Mouse (Mus musculus) heart, embryonic 14.5 days (tissue): ENCODE measurements around the gene Gm47289. TPM values are rescaled to one million over a fixed set of nuclear protein-coding genes. Genes with fewer than 3 reads are reported as not detected.

Experiments used
- ATAC-seq: fragments of 200-750 bp; cut with Nextera tagmentation; 2 replicates; pipeline ENCODE4 v1.8.0; 2017; ENCODE audit warnings: low read depth, moderate TSS enrichment; ENCODE audit not compliant: insufficient number of reproducible peaks, insufficient read depth, low FRiP score
- H3K27ac ChIP-seq, 2 experiments: fragments of 200-500 bp in 1 of 2; fragments of 300-500 bp in 1 of 2; sonication (generic) in 1 of 2; replicated peaks in 1 of 2; 2 replicates each; pipeline ENCODE4 v1.5.1; 2012 to 2014; ENCODE audit warnings: low read depth in 2 of 2, low read length in 2 of 2, control low read depth in 1 of 2, mild to moderate bottlenecking in 1 of 2, mixed read lengths in 1 of 2; ENCODE audit not compliant: control insufficient read depth in 1 of 2, insufficient read depth in 1 of 2
- H3K27me3 ChIP-seq: fragments of 300-500 bp; sonication (generic); 2 replicates; pipeline ENCODE4 v1.6.1; 2014; ENCODE audit warnings: mild to moderate bottlenecking, low read length, control low read depth; ENCODE audit not compliant: control insufficient read depth, insufficient read depth
- H3K36me3 ChIP-seq: fragments of 300-500 bp; sonication (generic); 2 replicates; pipeline ENCODE4 v1.6.1; 2014; ENCODE audit warnings: mild to moderate bottlenecking, control low read depth, low read length, mixed read lengths; ENCODE audit not compliant: control insufficient read depth, insufficient read depth
- H3K4me1 ChIP-seq, 2 experiments: fragments of 200-500 bp in 1 of 2; fragments of 300-500 bp in 1 of 2; sonication (generic) in 1 of 2; 2 replicates each; pipeline ENCODE4 v1.6.1; 2012 to 2014; ENCODE audit warnings: low read length in 2 of 2, control low read depth in 1 of 2, mixed read lengths in 1 of 2; ENCODE audit not compliant: control insufficient read depth in 2 of 2, insufficient read depth in 2 of 2
- H3K4me2 ChIP-seq: fragments of 300-500 bp; sonication (generic); 2 replicates; pipeline ENCODE4 v1.6.1; 2014; ENCODE audit warnings: mild to moderate bottlenecking, low read length
- H3K4me3 ChIP-seq, 2 experiments: fragments of 200-500 bp in 1 of 2; fragments of 300-500 bp in 1 of 2; sonication (generic) in 1 of 2; 2 replicates each; pipeline ENCODE4 v1.5.1; 2012 to 2014; ENCODE audit warnings: low read length in 2 of 2, mild to moderate bottlenecking in 2 of 2, control low read depth in 1 of 2, low read depth in 1 of 2, moderate library complexity in 1 of 2; ENCODE audit not compliant: control insufficient read depth in 1 of 2, insufficient read depth in 1 of 2
- H3K9ac ChIP-seq: fragments of 300-500 bp; sonication (generic); 2 replicates; pipeline ENCODE4 v1.6.1; 2014; ENCODE audit warnings: mild to moderate bottlenecking, low read length
- H3K9me3 ChIP-seq: fragments of 300-500 bp; sonication (generic); 2 replicates; pipeline ENCODE4 v1.6.1; 2016; ENCODE audit warnings: low read length, control low read depth; ENCODE audit not compliant: control insufficient read depth
- WGBS: fragments of 180-500 bp; shearing (Covaris S2); extraction: QIAGEN DNeasy Blood & Tissue Kit; methylation state at CpG from one replicate; pipeline ENCODE4 v1.1.7; 2014; 5-methylcytosine and 5-hydroxymethylcytosine counted together
- polyA plus RNA-seq: library from polyadenylated mRNA; unstranded; fragments of >200 nt; fragmentation: Nextera tagmentation; extraction: Ambion mirVana; gene quantifications from 2 replicates; pipeline ENCODE4 v1.2.1, GENCODE M21; 2014

The Gm47289 gene
- polyA plus RNA-seq, 1 experiment from 2014 or later, result not detected

- no peak overlapping the region for H3K27ac ChIP-seq
- H3K4me1 ChIP-seq, result no peaks in the 10 kb centered on the region
- peaks cover 10% of the 10 kb centered on the region for H3K27me3 ChIP-seq
- H3K4me3 ChIP-seq, result no peak overlapping the region
- H3K9ac ChIP-seq, result no peak overlapping the region
- no peak overlapping the region for H3K4me2 ChIP-seq
- no peaks in the 10 kb centered on the region for H3K36me3 ChIP-seq
- ATAC-seq, result no peak
- WGBS, result 86% methylated on average over 3 of the region's 3 CpGs
- H3K9me3 ChIP-seq, result no peaks in the 10 kb centered on the region
These were observed 1.7 kb downstream of the Gm47289 start for GRCm38 (mm10) chr9:119160689-119161088.

- no peak overlapping the region for H3K9ac ChIP-seq
- no peaks in the 10 kb centered on the region for H3K36me3 ChIP-seq
- H3K9me3 ChIP-seq, result no peaks in the 10 kb centered on the region
- no peaks in the 10 kb centered on the region for H3K27me3 ChIP-seq
- H3K4me2 ChIP-seq, result no peak overlapping the region
- 77% methylated on average over 7 of the region's 7 CpGs for WGBS
- H3K4me3 ChIP-seq, result no peak overlapping the region
- no peaks in the 10 kb centered on the region for H3K4me1 ChIP-seq
- H3K27ac ChIP-seq, result no peak overlapping the region
- no peak for ATAC-seq
These were observed 5.8 kb downstream of the Gm47289 start for GRCm38 (mm10) chr9:119164743-119165142.

DNA sequence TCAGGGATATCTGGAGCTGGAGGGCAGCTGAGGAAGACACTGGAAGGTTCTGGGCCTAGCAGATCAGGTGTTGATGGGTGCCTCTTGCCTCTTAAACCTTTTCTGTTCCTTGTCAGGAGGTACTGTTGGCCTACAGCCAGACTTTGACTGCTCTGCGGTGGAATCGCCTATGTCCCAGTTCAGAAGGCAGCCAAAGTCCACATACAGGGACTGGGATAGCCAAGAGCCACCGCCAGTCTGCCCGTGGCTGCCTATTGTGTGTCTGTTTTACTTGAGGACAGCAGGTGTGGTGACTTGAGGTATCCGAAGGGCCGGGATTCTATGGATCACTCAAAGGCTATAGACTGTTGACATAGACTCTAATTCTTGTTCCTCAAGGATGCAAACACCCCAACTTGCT is 6.6 kb downstream of the Gm47289 start:
- no peaks in the 10 kb centered on the region for H3K9me3 ChIP-seq
- H3K27ac ChIP-seq, result no peak overlapping the region
- no peaks in the 10 kb centered on the region for H3K27me3 ChIP-seq
- WGBS, result 78% methylated on average over 6 of the region's 6 CpGs
- H3K4me3 ChIP-seq, result no peak overlapping the region
- ATAC-seq, result no peak
- H3K9ac ChIP-seq, result no peak overlapping the region
- H3K4me1 ChIP-seq, result no peaks in the 10 kb centered on the region
- no peaks in the 10 kb centered on the region for H3K36me3 ChIP-seq
- no peak overlapping the region for H3K4me2 ChIP-seq

DNA sequence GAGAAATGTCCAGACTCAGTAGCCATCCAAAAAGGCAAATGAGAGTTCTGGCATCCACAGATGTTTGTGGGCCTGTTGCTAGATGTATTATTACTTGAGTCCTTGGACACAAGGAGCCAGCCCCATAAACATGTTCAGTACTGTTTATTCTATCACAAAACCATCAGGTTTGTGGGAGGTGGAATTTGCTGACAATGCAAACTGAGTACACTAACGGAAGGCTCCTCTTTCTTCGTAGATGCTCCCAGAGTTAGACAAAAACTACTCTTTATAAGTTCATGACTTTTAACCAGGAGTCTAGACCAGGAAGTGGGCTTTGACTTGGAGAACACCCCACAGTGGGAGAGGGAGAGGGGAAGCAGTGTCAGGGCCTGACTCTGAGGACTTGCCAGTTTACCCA is 8.6 kb downstream of the Gm47289 start:
- no peak overlapping the region for H3K27ac ChIP-seq
- no peak overlapping the region for H3K4me3 ChIP-seq
- H3K9me3 ChIP-seq, result no peaks in the 10 kb centered on the region
- no peak overlapping the region for H3K9ac ChIP-seq
- no peaks in the 10 kb centered on the region for H3K4me1 ChIP-seq
- H3K36me3 ChIP-seq, result no peaks in the 10 kb centered on the region
- H3K4me2 ChIP-seq, result no peak overlapping the region
- WGBS, result 94% methylated on average over 2 of the region's 2 CpGs
- ATAC-seq, result no peak
- no peaks in the 10 kb centered on the region for H3K27me3 ChIP-seq

DNA sequence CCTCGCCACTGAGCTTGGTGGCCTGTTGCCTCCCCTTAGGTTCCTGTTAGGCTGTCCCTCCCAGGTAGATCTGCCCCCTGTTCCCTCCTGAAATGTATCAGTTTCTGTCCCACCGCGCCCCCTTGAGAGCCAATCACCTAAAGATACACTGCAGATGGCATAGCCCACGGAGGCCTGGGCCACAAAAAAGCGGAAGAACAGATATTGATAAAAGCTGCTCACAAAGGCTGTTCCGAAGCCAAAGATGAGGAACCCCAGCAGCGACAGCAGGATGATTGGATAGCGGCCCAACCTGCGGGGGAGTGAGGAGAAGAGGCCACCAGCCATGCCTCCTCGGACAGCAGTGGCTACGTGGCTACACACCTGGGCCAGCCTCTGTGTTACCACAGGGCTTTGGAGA is 20.3 kb downstream of the Gm47289 start:
- H3K4me3 ChIP-seq, result no peak overlapping the region
- no peaks in the 10 kb centered on the region for H3K27me3 ChIP-seq
- H3K36me3 ChIP-seq, result no peaks in the 10 kb centered on the region
- no peak overlapping the region for H3K9ac ChIP-seq
- ATAC-seq, result no peak
- no peaks in the 10 kb centered on the region for H3K4me1 ChIP-seq
- WGBS, result 81% methylated on average over 11 of the region's 11 CpGs
- H3K27ac ChIP-seq, result no peak overlapping the region
- no peak overlapping the region for H3K4me2 ChIP-seq
- H3K9me3 ChIP-seq, result no peaks in the 10 kb centered on the region

- whole genome bisulfite sequencing, result 36% methylated on average over 3 of the region's 3 CpGs
- no peak overlapping the region for H3K4me3 ChIP-seq
- H3K36me3 ChIP-seq, result no peaks in the 10 kb centered on the region
- H3K4me2 ChIP-seq, result no peak overlapping the region
- H3K27ac ChIP-seq, result no peak overlapping the region
- H3K9me3 ChIP-seq, result no peaks in the 10 kb centered on the region
- H3K4me1 ChIP-seq, result no peaks in the 10 kb centered on the region
- ATAC-seq, result no peak
- H3K9ac ChIP-seq, result no peak overlapping the region
- no peaks in the 10 kb centered on the region for H3K27me3 ChIP-seq
These were observed 22.3 kb downstream of the Gm47289 start for GRCm38 (mm10) chr9:119181241-119181728.

- no peak overlapping the region for H3K4me2 ChIP-seq
- ATAC-seq, result no peak
- H3K27ac ChIP-seq, result no peak overlapping the region
- H3K4me1 ChIP-seq, result no peaks in the 10 kb centered on the region
- H3K36me3 ChIP-seq, result no peaks in the 10 kb centered on the region
- 38% methylated on average over 11 of the region's 11 CpGs for WGBS
- no peak overlapping the region for H3K9ac ChIP-seq
- no peaks in the 10 kb centered on the region for H3K9me3 ChIP-seq
- no peak overlapping the region for H3K4me3 ChIP-seq
- H3K27me3 ChIP-seq, result no peaks in the 10 kb centered on the region
These were observed 33.4 kb downstream of the Gm47289 start for GRCm38 (mm10) chr9:119192202-119192990.
